Mouse (Mus musculus) thymus, postnatal 14 days (tissue): ENCODE measurements around the gene Arhgef2.

ENCODE experiments used
- DNase-seq: peaks from one replicate; pipeline ENCODE4 v3.0.0; 2021

Arhgef2 gene

GRCm38 (mm10) chr3:88646426-88646995 is 40.7 kb downstream of the Arhgef2 start:
- no peak for DNase-seq

DNA sequence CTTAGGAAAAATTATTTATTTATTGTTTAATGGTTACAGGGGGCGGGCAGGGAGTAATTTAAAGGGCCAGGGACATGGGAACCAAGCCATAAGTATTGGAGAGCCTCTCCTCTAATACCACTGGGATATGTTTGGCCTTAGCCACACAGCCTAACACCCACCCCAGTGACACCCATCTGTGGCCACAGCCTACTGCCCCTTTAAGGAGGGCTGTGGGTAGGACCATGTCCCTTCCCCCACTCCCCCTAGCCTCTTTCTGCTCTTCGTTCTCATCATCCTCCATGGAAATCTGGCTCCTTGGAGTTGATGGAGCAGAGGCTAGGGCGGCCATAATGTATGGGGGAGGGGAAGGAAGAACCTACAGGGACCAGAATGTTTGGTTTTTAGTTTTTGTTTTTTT is 41.3 kb downstream of the Arhgef2 start:
- DNase-seq, result no peak

DNA sequence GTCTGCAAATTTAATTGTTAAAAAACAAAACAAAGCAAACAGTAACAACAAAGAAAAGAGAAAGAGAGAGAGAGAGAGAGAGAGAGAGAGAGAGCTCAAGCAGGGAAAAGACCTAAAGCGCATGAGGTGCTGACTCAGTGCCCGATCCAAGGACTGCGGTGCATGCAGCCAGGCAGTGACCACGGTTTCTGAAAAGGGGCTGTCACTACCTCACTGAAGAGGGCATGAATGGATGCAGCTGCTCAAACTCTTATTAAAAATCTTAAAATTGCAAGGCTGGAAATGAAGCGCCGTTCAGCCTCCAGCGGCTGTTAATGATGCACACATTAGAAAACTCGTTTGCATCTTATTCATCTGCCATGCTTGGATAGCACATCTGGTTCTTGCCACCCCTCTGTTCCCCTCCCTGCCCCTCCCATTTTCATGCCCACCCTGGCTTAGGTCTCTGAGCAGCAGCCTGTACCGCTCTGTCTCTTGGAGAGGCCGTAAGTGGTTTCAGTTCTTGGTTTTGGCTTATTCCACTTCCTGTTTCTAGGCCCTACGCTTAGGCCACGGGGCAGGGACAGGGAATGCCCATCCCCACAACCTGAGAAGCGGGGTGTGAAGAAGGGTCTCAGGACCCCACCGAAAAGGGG is 42.1 kb downstream of the Arhgef2 start:
- DNase-seq, result no peak

DNA sequence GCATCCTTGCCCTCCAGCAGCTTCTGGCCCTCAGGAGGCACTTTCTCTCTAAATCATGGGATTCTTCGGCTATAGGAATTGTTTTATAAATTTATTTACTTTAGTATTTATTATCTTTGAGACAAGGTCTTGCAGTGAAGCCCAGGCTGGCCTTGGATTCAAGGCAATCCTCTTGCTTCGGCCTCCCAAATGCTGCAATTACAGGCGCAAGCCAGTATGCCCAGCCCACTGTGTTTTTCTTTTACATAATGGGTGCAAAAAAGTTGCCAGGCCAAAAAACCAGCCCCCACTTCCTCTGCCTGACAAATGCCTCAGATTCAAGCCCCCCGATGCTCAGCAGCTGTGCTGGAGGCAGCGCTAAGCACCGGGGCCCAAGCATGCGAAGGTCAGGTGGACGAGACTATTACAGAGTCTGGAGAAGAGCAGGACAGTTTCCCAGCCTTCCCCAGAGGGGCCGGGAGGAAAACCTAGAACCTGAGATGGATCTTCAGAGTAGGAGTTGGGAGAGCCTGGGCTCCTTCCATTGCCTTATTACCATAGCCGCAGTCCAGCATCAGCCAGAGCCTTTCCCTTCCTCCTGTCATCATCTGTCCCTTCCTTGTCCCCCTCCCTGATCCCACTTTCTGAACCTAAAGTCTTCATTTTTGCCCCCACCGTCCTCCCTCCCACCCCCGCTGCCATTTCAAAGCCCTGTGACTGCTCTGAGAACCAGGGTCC is 42.8 kb downstream of the Arhgef2 start:
- DNase-seq, result no peak

DNA sequence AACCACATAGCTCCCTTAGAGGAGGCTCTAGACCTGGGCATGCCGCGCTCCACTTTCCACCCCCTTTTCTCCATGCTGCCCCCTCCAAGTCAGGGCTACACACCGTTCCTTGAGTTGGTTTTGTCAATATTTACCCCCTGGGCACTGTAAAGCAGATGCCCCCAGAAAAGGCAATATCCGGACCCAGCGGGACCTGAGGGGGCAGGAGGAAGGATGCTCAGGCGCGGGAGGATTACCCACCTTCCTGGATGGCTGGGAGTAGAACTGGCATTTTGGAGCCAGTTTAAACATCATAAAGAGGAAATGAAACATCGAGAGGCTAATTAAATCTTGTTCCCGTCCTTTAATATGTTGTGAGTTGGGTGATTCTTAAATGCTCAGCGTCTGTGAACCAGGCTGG is 43.4 kb downstream of the Arhgef2 start:
- no peak for DNase-seq

DNA sequence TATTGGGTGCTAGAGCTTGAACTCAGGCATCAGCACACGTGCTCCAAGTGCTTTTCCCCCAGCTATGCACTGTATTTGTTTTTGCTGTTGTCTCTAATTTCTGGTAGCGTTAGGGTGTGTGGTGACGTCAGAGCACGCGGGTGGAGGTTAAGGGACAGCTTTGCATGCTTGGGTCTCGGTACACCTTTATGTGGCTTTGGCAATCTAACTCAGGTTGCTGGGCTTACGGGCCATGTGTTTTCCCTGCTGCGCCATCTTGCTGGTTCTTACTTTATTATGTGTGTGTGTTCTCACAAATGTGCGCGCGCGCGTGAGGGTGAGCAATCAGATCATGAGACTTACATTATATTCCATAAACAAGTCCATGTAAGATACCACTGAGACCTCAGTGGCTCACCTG is 44.2 kb downstream of the Arhgef2 start:
- no peak for DNase-seq

DNA sequence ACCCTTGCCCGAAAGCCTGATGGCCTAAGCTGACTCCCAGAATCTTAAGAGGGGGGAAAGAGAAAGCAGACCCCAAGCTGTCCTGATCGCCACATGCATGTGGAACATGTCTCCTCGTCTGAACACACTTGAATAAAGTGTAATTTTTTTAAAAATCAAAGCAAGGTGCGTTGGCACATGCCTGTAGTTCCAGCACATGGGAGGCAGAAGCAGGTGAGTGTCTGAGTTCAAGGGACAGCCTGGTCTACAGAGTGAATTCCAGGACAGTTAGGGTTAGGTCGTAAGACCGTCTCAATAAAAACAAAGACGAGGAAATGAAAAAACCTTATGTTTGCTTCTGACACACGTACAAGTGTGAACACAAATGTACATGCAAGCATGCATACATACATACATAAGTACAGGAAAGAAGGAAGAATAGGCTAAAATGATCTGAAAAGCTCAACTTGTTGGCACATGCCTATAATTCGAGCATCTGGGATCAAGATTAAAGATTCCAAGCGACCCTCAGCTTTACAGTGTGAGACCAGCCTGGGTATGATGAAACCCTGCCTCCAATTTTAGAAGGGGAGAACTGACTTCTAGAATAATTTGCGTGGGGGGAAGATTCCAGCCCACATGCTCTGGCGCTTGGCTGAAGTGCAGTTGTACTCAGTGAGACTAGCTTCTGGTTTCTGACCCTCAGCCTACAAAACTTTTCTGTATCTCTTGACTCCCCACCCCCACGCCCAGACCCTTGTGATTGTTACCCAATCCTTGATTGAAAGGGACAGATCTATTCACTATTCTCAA is 45.1 kb downstream of the Arhgef2 start:
- DNase-seq, result peak; percentile 5

- peak; percentile 3 for DNase-seq
These were observed 46.2 kb downstream of the Arhgef2 start for GRCm38 (mm10) chr3:88651669-88652618.

- no peak for DNase-seq
These were observed 47.2 kb downstream of the Arhgef2 start, which contains the start of gene Rxfp4 for GRCm38 (mm10) chr3:88652846-88653515. Gene Rxfp4, minus strand, starts transcription at chr3:88653142.

- DNase-seq, result no peak
These were observed 48.0 kb downstream of the Arhgef2 start for GRCm38 (mm10) chr3:88653516-88654370.

- no peak for DNase-seq
These were observed 48.9 kb downstream of the Arhgef2 start for GRCm38 (mm10) chr3:88654621-88655020.

- no peak for DNase-seq
These were observed 49.9 kb downstream of the Arhgef2 start for GRCm38 (mm10) chr3:88655619-88656018.

DNA sequence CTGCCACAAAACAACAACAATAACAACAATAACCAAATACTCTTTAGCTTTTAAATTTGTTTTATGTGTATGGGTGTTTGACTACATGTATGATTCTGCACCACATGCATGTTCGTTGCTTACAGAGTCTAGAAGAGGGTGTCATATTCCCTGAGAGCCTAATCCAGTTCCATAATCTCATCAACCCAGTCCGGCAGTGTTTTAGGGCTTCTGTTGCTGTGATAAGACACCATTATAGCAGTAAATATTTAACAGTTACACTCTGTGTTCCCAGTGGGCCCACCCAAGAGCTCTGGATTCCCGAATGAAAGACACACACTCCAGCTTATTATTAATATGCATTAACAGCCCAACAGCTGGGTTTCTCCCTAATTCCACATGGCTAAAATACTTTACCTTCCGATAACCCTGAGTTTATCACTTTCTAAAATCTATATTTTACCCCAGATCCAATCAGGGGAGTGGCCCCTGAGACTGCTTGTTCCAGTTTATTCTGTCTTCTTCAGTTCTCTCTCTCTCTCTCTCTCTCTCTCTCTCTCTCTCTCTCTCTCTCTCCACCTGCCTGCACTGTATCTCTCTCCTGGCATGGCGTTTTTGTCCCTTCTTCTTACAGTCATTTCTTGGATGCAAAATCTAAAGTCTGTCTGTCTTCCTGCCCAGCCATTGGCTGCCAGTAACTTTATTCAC is 52.8 kb downstream of the Arhgef2 start:
- DNase-seq, result no peak

DNA sequence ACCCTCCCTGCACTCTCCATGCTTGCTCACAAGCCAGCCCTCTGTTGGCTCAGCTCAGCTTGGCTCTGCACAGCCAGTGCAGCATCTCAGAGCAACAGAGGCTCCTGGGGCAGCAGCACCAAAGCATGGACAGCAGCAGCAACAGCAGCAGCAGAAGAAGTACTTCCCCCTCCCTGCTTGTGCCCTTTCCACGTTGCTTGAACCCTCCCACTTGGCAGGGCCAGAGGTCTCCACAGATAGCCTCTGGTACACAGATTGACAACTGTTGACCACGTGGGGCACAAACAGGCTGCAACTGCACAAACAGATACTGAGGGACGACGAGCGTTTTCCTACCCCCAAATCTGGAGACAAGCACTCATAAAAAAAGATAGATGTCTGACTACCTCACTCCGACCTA is 54.0 kb downstream of the Arhgef2 start:
- no peak for DNase-seq

GRCm38 (mm10) chr3:88664095-88664494 is 58.3 kb downstream of the Arhgef2 start:
- DNase-seq, result no peak

DNA sequence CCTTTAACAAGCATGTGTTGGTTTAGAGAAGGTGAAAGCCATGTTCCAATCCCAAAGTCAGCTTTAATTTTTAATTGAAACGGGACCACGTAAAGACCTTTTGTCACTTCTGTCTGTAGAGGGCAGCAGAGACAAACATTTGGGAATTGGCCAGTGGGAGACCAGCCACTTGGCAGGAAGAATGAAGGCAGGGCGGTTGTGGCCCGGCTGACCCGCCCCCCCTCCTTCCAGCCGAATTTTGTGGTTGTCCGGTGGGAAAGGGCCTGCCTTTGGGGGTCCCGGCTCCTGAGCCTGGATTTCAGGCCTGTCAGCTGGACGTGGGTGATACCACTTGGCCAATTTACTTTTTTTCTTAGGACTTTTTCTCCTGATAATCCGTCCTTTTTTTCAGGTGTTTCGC is 71.6 kb downstream of the Arhgef2 start:
- peak; percentile 70 for DNase-seq

- no peak for DNase-seq
These were observed 78.0 kb downstream of the Arhgef2 start for GRCm38 (mm10) chr3:88683814-88684213.

DNA sequence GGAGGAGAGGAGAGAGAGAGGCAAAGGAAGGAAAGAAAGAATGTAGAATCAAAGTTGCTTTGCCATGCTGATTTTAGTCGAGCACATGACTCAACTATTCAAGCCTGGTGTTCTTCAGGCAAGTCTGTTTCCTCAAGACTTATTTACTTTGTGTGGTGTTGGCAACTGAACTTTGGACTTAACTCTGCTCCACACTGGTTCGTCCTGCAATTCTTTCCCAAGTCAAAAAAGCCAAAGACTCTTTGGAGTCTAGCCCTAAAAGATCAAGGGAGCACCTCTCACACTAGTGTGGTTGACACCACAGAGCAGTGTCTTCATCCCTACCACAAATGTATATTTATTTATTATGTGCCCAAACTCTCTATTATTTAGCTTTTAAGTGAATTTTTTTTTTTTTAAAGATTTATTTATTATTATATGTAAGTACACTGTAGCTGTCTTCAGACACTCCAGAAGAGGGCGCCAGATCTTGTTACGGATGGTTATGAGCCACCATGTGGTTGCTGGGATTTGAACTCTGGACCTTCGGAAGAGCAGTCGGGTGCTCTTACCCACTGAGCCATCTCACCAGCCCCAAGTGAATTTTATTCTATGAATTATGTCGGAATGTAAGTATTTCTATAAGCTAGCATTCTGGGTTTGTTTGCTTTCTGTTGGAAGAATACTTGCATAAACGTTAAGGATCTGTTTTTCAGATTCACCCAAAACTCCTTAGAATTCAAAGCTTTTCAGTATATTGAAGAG is 78.6 kb downstream of the Arhgef2 start:
- DNase-seq, result no peak
